Mouse (Mus musculus): Measurements from ENCODE around the gene Polg.

GRCm38 (mm10) chr7:79508280-79509234 is 42.4 kb upstream of the Polg start:
- TF ChIP-seq USF1 (IDR thresholded peaks at IDR 0.05; ENCODE audit: low read depth) (no peak), SRF (IDR thresholded peaks at IDR 0.05; ENCODE audit: control insufficient read depth, insufficient read length, low read depth) (no peak), MAX (IDR thresholded peaks at IDR 0.05; ENCODE audit: low read depth) (no peak), POLR2A (IDR thresholded peaks at IDR 0.05; ENCODE audit: insufficient read length, low read depth) (no peak), TCF12 (IDR thresholded peaks at IDR 0.05; ENCODE audit: insufficient read depth, poor library complexity, severe bottlenecking) (no peak), E2F4 (IDR thresholded peaks at IDR 0.05; ENCODE audit: insufficient read depth) (no peak), REST (IDR thresholded peaks at IDR 0.05; ENCODE audit: insufficient read depth, insufficient read length) (no peak), POLR2AphosphoS2 (IDR thresholded peaks at IDR 0.05; ENCODE audit: insufficient read length, low read depth) (no peak), CEBPB (IDR thresholded peaks at IDR 0.05; ENCODE audit: insufficient read depth, poor library complexity, severe bottlenecking) (no peak)
